Mouse (Mus musculus) kidney, embryonic 14.5 days (tissue): ENCODE data around the gene Fgd2. TPM values are rescaled to one million over a fixed set of nuclear protein-coding genes. Genes with fewer than 3 reads are reported as not detected.

ENCODE experiments used
- ATAC-seq: fragments of 200-750 bp; cut with Nextera tagmentation; 2 replicates; pipeline ENCODE4 v1.8.0; 2017; ENCODE audit warnings: moderate number of reproducible peaks, mild to moderate bottlenecking, moderate TSS enrichment, moderate library complexity; ENCODE audit not compliant: low FRiP score, low TSS enrichment
- H3K27ac ChIP-seq: fragments of 300-500 bp; sonication (generic); 2 replicates; pipeline ENCODE4 v1.5.1; 2014; ENCODE audit warnings: low read depth, mild to moderate bottlenecking, low read length, moderate library complexity, mixed read lengths
- H3K27me3 ChIP-seq: fragments of 300-500 bp; sonication (generic); 2 replicates; pipeline ENCODE4 v1.6.1; 2014; ENCODE audit warnings: mild to moderate bottlenecking, low read length; ENCODE audit not compliant: control insufficient read depth, insufficient read depth
- H3K36me3 ChIP-seq: fragments of 300-500 bp; sonication (generic); 2 replicates; pipeline ENCODE4 v1.6.1; 2014; ENCODE audit warnings: low read length, mixed read lengths; ENCODE audit not compliant: control insufficient read depth, insufficient read depth
- H3K4me1 ChIP-seq: fragments of 300-500 bp; sonication (generic); 2 replicates; pipeline ENCODE4 v1.6.1; 2014; ENCODE audit warnings: low read length, mixed read lengths; ENCODE audit not compliant: control insufficient read depth, insufficient read depth
- H3K4me2 ChIP-seq: fragments of 300-500 bp; sonication (generic); replicated peaks from 2 replicates; pipeline ENCODE4 v1.6.1; 2014; ENCODE audit warnings: low read depth, mild to moderate bottlenecking, low read length
- H3K4me3 ChIP-seq: fragments of 300-500 bp; sonication (generic); 2 replicates; pipeline ENCODE4 v1.5.1; 2014; ENCODE audit warnings: mild to moderate bottlenecking, low read length
- H3K9ac ChIP-seq: fragments of 300-500 bp; sonication (generic); 2 replicates; pipeline ENCODE4 v1.6.1; 2014; ENCODE audit warnings: low read depth, mild to moderate bottlenecking, low read length, moderate library complexity
- H3K9me3 ChIP-seq: fragments of 300-500 bp; sonication (generic); 2 replicates; pipeline ENCODE4 v1.6.1; 2016; ENCODE audit warnings: low read length; ENCODE audit not compliant: control insufficient read depth
- WGBS: fragments of 180-500 bp; shearing (Covaris S2); extraction: QIAGEN DNeasy Blood & Tissue Kit; methylation state at CpG from one replicate; pipeline ENCODE4 v1.1.7; 2014; 5-methylcytosine and 5-hydroxymethylcytosine counted together
- polyA plus RNA-seq: library from polyadenylated mRNA; unstranded; fragments of >200 nt; fragmentation: Nextera tagmentation; extraction: Ambion mirVana; gene quantifications from 2 replicates; pipeline ENCODE4 v1.2.1, GENCODE M21; 2014

The Fgd2 gene
- polyA plus RNA-seq, 1 experiment from 2014 or later, result 9.5 TPM

DNA sequence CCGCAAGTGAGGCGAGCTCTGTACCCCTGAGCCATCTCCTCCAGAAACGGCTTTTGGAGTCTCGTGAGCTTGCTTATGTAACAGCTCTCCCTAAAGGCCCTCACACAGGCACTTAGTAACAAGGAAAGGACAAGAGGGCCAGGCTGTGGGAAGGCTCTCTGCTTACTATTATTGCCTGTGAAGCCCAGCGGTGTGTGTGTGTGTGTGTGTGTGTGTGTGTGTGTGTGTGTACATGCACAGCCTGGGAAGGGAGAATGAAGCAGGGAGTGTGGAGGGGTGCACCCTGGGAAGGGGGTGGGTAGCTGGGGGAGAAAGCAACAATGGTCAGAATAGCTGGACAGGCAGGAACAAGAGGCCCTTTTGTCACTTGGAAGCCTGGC, 5.3 kb upstream of the Fgd2 start:
- peak overlapping the region; percentile 96 for H3K27ac ChIP-seq
- no peak overlapping the region for H3K4me2 ChIP-seq
- H3K27me3 ChIP-seq, result no peaks in the 10 kb centered on the region
- H3K4me1 ChIP-seq, result peaks cover 23% of the 10 kb centered on the region
- no peaks in the 10 kb centered on the region for H3K9me3 ChIP-seq
- peak; percentile 20 for ATAC-seq
- H3K9ac ChIP-seq, result peak overlapping the region; percentile 34; the same call in 1 of the 2 replicates
- no peak overlapping the region for H3K4me3 ChIP-seq
- no peaks in the 10 kb centered on the region for H3K36me3 ChIP-seq
- 40% methylated on average over 5 of the region's 5 CpGs for WGBS

DNA sequence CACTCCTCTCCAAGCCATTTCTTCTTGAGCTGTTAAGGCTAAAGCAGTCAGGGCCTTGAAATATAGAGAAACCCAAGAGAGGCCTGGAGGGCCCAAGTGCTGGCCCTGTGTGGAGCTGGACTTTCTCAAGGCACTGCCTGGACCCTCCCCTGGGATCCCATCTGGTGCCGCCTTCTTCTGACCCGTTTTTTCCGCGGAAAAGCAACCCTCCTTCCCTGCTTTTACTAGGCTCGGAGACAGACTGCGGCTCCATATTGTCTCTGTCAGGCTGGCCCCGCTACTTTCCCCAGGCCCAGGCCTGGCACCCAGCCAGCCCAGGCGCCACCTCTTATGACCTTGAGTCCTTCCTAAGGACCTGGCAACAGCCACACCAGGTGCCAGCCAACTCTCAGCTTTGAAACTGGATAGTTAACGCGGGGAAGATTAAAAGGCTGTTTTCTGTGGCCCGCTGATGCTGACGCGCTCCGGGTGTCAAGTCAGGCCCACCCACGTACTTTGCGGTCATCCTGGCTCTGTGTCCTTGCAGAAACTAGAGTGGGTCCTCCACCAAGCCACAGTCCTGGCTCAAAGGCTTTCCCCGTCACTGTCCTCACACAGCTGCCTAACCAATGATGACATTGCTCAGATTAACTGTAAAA, 4.8 kb upstream of the Fgd2 start:
- H3K27ac ChIP-seq, result peak overlapping the region; percentile 96
- H3K9ac ChIP-seq, result peak overlapping the region; percentile 34
- H3K4me2 ChIP-seq, result peak overlapping the region; percentile 49
- H3K9me3 ChIP-seq, result no peaks in the 10 kb centered on the region
- 9% methylated on average over 17 of the region's 17 CpGs for WGBS
- ATAC-seq, result peak; percentile 44
- peak overlapping the region; percentile 22; the same call in 1 of the 2 replicates for H3K4me3 ChIP-seq
- no peaks in the 10 kb centered on the region for H3K36me3 ChIP-seq
- H3K4me1 ChIP-seq, result peaks cover 28% of the 10 kb centered on the region
- no peaks in the 10 kb centered on the region for H3K27me3 ChIP-seq

DNA sequence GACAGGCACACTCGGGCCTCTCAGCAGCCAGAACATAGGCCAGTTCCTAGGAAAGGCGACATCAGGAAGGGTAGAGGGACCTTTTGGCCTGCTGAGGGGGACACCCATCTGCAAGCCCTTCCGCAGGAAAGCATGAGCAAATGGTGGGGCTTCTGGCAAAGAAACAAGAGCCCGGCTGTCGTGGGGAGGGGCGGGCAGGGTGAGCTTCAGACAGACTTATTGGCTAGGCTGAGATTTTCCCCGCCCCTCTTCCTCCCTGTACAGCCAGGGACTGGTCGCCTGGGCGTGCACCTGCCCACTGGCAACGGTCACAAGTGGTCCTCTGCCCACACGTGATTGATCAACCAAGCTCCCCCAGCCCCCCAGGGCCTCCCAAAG, 4.2 kb upstream of the Fgd2 start:
- Histone ChIP-seq H3K36me3 (no peaks in the 10 kb centered on the region), H3K9ac (peak overlapping the region; percentile 47; the same call in 1 of the 2 replicates), H3K27ac (peak overlapping the region; percentile 96), H3K27me3 (no peaks in the 10 kb centered on the region), H3K9me3 (no peaks in the 10 kb centered on the region), H3K4me3 (peak overlapping the region; percentile 22; the same call in 1 of the 2 replicates), H3K4me2 (peak overlapping the region; percentile 49), H3K4me1 (peaks cover 28% of the 10 kb centered on the region)
- ATAC-seq, result peak; percentile 92
- 3% methylated on average over 11 of the region's 11 CpGs for WGBS

DNA sequence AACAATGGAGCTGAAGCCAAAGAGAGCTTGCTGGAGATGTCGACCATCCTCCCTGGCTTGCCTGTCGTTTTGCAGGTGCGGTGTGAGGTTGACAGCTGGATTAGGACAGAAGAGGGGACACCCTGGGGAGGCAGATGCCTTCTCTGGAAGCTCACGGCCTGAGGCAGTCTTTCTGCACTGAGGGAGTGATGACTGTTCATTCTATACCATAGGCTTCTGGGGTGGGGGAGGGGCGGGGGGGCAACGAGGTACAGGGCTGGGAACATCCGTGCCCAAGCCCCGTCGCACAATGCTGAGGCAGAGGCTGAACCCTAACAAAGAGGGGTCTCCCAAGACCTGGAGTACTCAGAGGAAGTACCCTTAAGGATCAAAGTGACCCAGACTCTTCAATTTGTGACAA, 3.8 kb upstream of the Fgd2 start:
- peak; percentile 26; the same call in 1 of the 2 replicates for ATAC-seq
- Histone ChIP-seq H3K4me2 (peak overlapping the region; percentile 49), H3K4me1 (peaks cover 28% of the 10 kb centered on the region), H3K4me3 (peak overlapping the region; percentile 22; the same call in 1 of the 2 replicates), H3K27ac (peak overlapping the region; percentile 96), H3K36me3 (no peaks in the 10 kb centered on the region), H3K9ac (peak overlapping the region; percentile 47), H3K27me3 (no peaks in the 10 kb centered on the region), H3K9me3 (no peaks in the 10 kb centered on the region)
- WGBS, result 10% methylated on average over 9 of the region's 9 CpGs

- WGBS, result 82% methylated on average over 3 of the region's 3 CpGs
Observed at GRCm38 (mm10) chr17:29358928-29359327, 1.8 kb upstream of the Fgd2 start.

GRCm38 (mm10) chr17:29361982-29362691, 1.4 kb downstream of the Fgd2 start:
- no peak overlapping the region for H3K4me2 ChIP-seq
- 55% methylated on average over 8 of the region's 8 CpGs for WGBS
- H3K27ac ChIP-seq, result no peak overlapping the region
- H3K9me3 ChIP-seq, result no peaks in the 10 kb centered on the region
- no peak overlapping the region for H3K9ac ChIP-seq
- ATAC-seq, result no peak
- H3K27me3 ChIP-seq, result no peaks in the 10 kb centered on the region
- peaks cover 8% of the 10 kb centered on the region for H3K4me1 ChIP-seq
- H3K4me3 ChIP-seq, result no peak overlapping the region
- H3K36me3 ChIP-seq, result no peaks in the 10 kb centered on the region

More at GRCm38 (mm10) chr17:29358928-29359327, 1.8 kb upstream of the Fgd2 start:
- no peak overlapping the region for H3K27ac ChIP-seq
- no peaks in the 10 kb centered on the region for H3K36me3 ChIP-seq
- no peak overlapping the region for H3K9ac ChIP-seq
- H3K27me3 ChIP-seq, result no peaks in the 10 kb centered on the region
- ATAC-seq, result no peak
- no peaks in the 10 kb centered on the region for H3K9me3 ChIP-seq
- peaks cover 28% of the 10 kb centered on the region for H3K4me1 ChIP-seq
- H3K4me2 ChIP-seq, result no peak overlapping the region
- no peak overlapping the region for H3K4me3 ChIP-seq

DNA sequence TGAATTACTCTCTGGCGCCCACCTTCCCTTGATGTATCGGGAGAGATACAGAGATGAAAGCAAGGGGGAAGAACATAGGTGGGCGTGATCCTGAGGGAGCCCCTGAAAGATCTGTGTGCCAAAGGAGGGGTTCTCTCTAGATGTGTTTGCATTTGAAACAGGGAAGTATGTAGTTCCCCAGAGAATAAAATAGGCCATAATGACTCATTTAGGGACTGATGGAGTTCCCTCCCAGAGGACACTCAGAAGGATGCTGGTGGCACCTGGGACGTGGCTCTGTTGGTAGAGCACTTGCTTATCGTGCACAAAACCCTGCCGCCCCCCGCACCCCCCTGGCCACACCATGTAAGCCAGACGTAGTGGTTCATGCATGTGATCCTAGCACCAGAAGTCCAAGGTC, 2.4 kb downstream of the Fgd2 start:
- H3K9ac ChIP-seq, result no peak overlapping the region
- H3K27ac ChIP-seq, result no peak overlapping the region
- H3K27me3 ChIP-seq, result no peaks in the 10 kb centered on the region
- no peaks in the 10 kb centered on the region for H3K9me3 ChIP-seq
- no peak for ATAC-seq
- H3K36me3 ChIP-seq, result no peaks in the 10 kb centered on the region
- 81% methylated on average over 8 of the region's 8 CpGs for WGBS
- no peak overlapping the region for H3K4me2 ChIP-seq
- no peak overlapping the region for H3K4me3 ChIP-seq
- peaks cover 7% of the 10 kb centered on the region; the same call in 1 of the 2 replicates for H3K4me1 ChIP-seq

- H3K9ac ChIP-seq, result no peak overlapping the region
- H3K4me3 ChIP-seq, result no peak overlapping the region
- no peak for ATAC-seq
- peaks cover 11% of the 10 kb centered on the region; the same call in 1 of the 2 replicates for H3K4me1 ChIP-seq
- H3K27me3 ChIP-seq, result no peaks in the 10 kb centered on the region
- no peaks in the 10 kb centered on the region for H3K36me3 ChIP-seq
- H3K27ac ChIP-seq, result no peak overlapping the region
- H3K9me3 ChIP-seq, result no peaks in the 10 kb centered on the region
- H3K4me2 ChIP-seq, result no peak overlapping the region
- 80% methylated on average over 13 of the region's 13 CpGs for WGBS
Observed at GRCm38 (mm10) chr17:29365105-29365621, 4.4 kb downstream of the Fgd2 start.

- no peak overlapping the region for H3K9ac ChIP-seq
- H3K9me3 ChIP-seq, result no peaks in the 10 kb centered on the region
- no peak overlapping the region for H3K4me3 ChIP-seq
- H3K36me3 ChIP-seq, result no peaks in the 10 kb centered on the region
- 0 out of 2 replicates have a peak, but pooled peaks cover 4% of the 10 kb centered on the region for H3K4me1 ChIP-seq
- H3K27me3 ChIP-seq, result no peaks in the 10 kb centered on the region
- ATAC-seq, result no peak
- H3K27ac ChIP-seq, result no peak overlapping the region
- peak overlapping the region; percentile 32 for H3K4me2 ChIP-seq
- WGBS, result 7% methylated on average over 7 of the region's 7 CpGs
Observed at GRCm38 (mm10) chr17:29368726-29369125, 8.0 kb downstream of the Fgd2 start.
